Mouse (Mus musculus) v-Abl transformed pro-B cells (cell line): ENCODE data around the gene Fam83e.

ENCODE experiments used
- in situ Hi-C, 2 experiments: fragments of 400-800 bp; cut with MboI; formaldehyde crosslinking; loops; one replicate each; pipeline ENCODE4 v1.15.1; 2025; ENCODE audit not compliant: unreplicated experiment in 2 of 2

Gene Fam83e

GRCm38 (mm10) chr7:45699523-45700141 is 21.4 kb upstream of the Fam83e start, which contains the start of gene Car11:
Gene Car11 (plus strand): TSS chr7:45699843.
- in situ Hi-C loops = loop anchor here (10.0 to 25.0 kb wide), 4 partner anchors 237 to 1162 kb away; partner anchors contain the start of genes Ftl1 (in 2 of the 2), Pold1 (in 2 of the 2), Spib (in 2 of the 2) and Bax (in 1 of the 2)

GRCm38 (mm10) chr7:45700301-45701015 is 20.6 kb upstream of the Fam83e start:
- in situ Hi-C loops = loop anchor here (25.0 kb wide), 2 partner anchors 688 to 1163 kb away; partner anchors contain the start of genes Pold1 (in 2 of the 2), Spib (in 2 of the 2), Rras (in 1 of the 2) and Scaf1 (in 1 of the 2)

GRCm38 (mm10) chr7:45701072-45701471 is 19.9 kb upstream of the Fam83e start:
- in situ Hi-C loops = loop anchor here (25.0 kb wide), 2 partner anchors 689 to 1164 kb away; partner anchors contain the start of genes Pold1 (in 2 of the 2), Spib (in 2 of the 2), Rras (in 1 of the 2) and Scaf1 (in 1 of the 2)

GRCm38 (mm10) chr7:45701607-45702006 is 19.4 kb upstream of the Fam83e start:
- in situ Hi-C loops = loop anchor here (25.0 kb wide), 2 partner anchors 689 to 1164 kb away; partner anchors contain the start of genes Pold1 (in 2 of the 2), Spib (in 2 of the 2), Rras (in 1 of the 2) and Scaf1 (in 1 of the 2)

GRCm38 (mm10) chr7:45702316-45702715 is 18.7 kb upstream of the Fam83e start:
- in situ Hi-C loops = loop anchor here (25.0 kb wide), 2 partner anchors 690 to 1165 kb away; partner anchors contain the start of genes Pold1 (in 2 of the 2), Spib (in 2 of the 2), Rras (in 1 of the 2) and Scaf1 (in 1 of the 2)

GRCm38 (mm10) chr7:45702809-45703520 is 18.0 kb upstream of the Fam83e start:
- in situ Hi-C loops = loop anchor here (25.0 kb wide), 2 partner anchors 691 to 1166 kb away; partner anchors contain the start of genes Pold1 (in 2 of the 2), Spib (in 2 of the 2), Rras (in 1 of the 2) and Scaf1 (in 1 of the 2)

- in situ Hi-C loops = loop anchor here (25.0 kb wide), 2 partner anchors 691 to 1166 kb away; partner anchors contain the start of genes Pold1 (in 2 of the 2), Spib (in 2 of the 2), Rras (in 1 of the 2) and Scaf1 (in 1 of the 2)
Observed at GRCm38 (mm10) chr7:45703521-45704033, 17.4 kb upstream of the Fam83e start.

- in situ Hi-C loops = loop anchor here (25.0 kb wide), 2 partner anchors 692 to 1167 kb away; partner anchors contain the start of genes Pold1 (in 2 of the 2), Spib (in 2 of the 2), Rras (in 1 of the 2) and Scaf1 (in 1 of the 2)
Observed at GRCm38 (mm10) chr7:45704046-45704559, 16.9 kb upstream of the Fam83e start.

GRCm38 (mm10) chr7:45704730-45705442 is 16.1 kb upstream of the Fam83e start, which contains the start of gene Dbp:
Gene Dbp (plus strand): TSS chr7:45705088.
- in situ Hi-C loops = loop anchor here (25.0 kb wide), 2 partner anchors 693 to 1168 kb away; partner anchors contain the start of genes Pold1 (in 2 of the 2), Spib (in 2 of the 2), Rras (in 1 of the 2) and Scaf1 (in 1 of the 2)

- in situ Hi-C loops = loop anchor here (25.0 kb wide), 2 partner anchors 693 to 1168 kb away; partner anchors contain the start of genes Pold1 (in 2 of the 2), Spib (in 2 of the 2), Rras (in 1 of the 2) and Scaf1 (in 1 of the 2)
Observed at GRCm38 (mm10) chr7:45705443-45705864, 15.6 kb upstream of the Fam83e start.

- in situ Hi-C loops = loop anchor here (25.0 kb wide), 2 partner anchors 694 to 1169 kb away; partner anchors contain the start of genes Pold1 (in 2 of the 2), Spib (in 2 of the 2), Rras (in 1 of the 2) and Scaf1 (in 1 of the 2)
Observed at GRCm38 (mm10) chr7:45705873-45706281, 15.1 kb upstream of the Fam83e start.

GRCm38 (mm10) chr7:45706721-45707241 is 14.2 kb upstream of the Fam83e start:
- in situ Hi-C loops = loop anchor here (25.0 kb wide), 2 partner anchors 694 to 1169 kb away; partner anchors contain the start of genes Pold1 (in 2 of the 2), Spib (in 2 of the 2), Rras (in 1 of the 2) and Scaf1 (in 1 of the 2)

GRCm38 (mm10) chr7:45707375-45707967 is 13.5 kb upstream of the Fam83e start:
- in situ Hi-C loops = loop anchor here (25.0 kb wide), 2 partner anchors 695 to 1170 kb away; partner anchors contain the start of genes Pold1 (in 2 of the 2), Spib (in 2 of the 2), Rras (in 1 of the 2) and Scaf1 (in 1 of the 2)

- in situ Hi-C loops = loop anchor here (25.0 kb wide), 2 partner anchors 696 to 1171 kb away; partner anchors contain the start of genes Pold1 (in 2 of the 2), Spib (in 2 of the 2), Rras (in 1 of the 2) and Scaf1 (in 1 of the 2)
Observed at GRCm38 (mm10) chr7:45708221-45708761, 12.7 kb upstream of the Fam83e start.

- in situ Hi-C loops = loop anchor here (25.0 kb wide), 2 partner anchors 697 to 1172 kb away; partner anchors contain the start of genes Pold1 (in 2 of the 2), Spib (in 2 of the 2), Rras (in 1 of the 2) and Scaf1 (in 1 of the 2)
Observed at GRCm38 (mm10) chr7:45709036-45709435, 12.0 kb upstream of the Fam83e start.

GRCm38 (mm10) chr7:45709677-45710355 is 11.2 kb upstream of the Fam83e start:
- in situ Hi-C loops = loop anchor here (10.0 to 25.0 kb wide), 4 partner anchors 585 to 1173 kb away; partner anchors contain the start of genes Pold1 (in 2 of the 2), Spib (in 2 of the 2), Gtf2h1 (in 1 of the 2) and Hps5 (in 1 of the 2)
